Mouse (Mus musculus): ENCODE results near the gene Pam. TPM values are rescaled to one million over a fixed set of nuclear protein-coding genes. Genes with fewer than 3 reads are reported as not detected.

Gene Pam
- total RNA-seq, 2 experiments from 2014 or later: 29.7 to 34.6 TPM

DNA sequence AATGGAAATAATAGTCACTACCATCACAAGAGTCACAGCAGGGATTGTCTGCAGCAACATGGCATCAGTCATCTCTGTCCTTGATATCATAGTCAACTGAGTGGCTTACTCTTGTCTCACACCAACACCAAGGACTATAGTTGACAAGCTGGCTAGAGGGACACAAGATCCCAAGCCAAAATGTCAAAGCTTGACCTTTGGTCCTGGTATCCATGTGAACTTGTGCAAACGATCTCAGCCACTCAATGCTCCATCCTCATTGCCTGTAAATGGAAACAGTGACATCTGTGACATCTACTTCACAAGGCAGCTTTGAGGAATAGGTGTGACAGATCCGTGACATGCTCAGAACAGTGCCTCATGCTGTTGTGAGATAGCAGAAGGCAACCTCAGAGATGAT is 15.0 kb downstream of the Pam start:
- no peak for DNase-seq (ENCODE audit: low spot score)

GRCm38 (mm10) chr1:98079640-98080039 is 15.8 kb downstream of the Pam start:
- no peak for DNase-seq (ENCODE audit: low spot score)

GRCm38 (mm10) chr1:98078735-98079134 is 16.7 kb downstream of the Pam start:
- DNase-seq (ENCODE audit: low spot score): no peak

DNA sequence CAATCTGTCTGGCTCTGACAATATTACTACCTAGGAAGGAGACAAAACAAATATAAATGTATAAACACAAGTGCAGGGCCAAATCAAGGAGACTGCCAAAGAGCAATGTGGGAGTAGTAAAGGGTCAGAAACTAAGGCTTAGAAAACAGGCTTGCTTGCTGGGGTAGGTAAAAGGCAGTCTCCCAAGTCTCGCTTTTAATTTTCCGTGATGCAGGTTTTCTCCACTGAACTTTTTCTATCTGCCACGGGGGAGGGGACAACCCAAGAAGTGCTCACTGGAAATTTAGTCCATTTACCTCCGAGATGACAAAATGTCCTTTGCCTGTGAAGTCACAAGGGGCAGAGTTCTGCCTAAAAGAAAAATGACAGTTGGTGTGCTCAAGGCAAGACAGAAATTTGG is 21.6 kb downstream of the Pam start:
- no peak for DNase-seq (ENCODE audit: low spot score)

DNA sequence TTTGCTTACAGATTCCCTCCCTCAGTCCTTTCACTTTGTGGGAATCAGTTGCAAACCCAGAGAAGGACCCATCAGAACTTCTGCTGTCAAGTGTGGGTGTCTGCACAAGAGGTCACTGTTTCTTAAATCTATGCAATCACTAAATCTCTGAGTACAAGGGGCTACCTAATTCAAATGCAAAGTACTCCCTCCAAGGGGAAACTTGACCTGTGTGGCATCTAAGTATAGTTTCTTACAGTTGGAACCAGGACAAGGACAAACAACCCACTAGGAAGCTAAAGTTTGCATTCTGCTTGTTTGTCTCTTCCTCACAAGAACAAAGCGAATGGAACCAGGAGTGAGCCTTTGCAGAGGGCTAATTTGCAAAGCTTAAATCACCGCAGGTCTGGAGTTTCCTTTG is 22.3 kb downstream of the Pam start:
- DNase-seq (ENCODE audit: low spot score): no peak

DNA sequence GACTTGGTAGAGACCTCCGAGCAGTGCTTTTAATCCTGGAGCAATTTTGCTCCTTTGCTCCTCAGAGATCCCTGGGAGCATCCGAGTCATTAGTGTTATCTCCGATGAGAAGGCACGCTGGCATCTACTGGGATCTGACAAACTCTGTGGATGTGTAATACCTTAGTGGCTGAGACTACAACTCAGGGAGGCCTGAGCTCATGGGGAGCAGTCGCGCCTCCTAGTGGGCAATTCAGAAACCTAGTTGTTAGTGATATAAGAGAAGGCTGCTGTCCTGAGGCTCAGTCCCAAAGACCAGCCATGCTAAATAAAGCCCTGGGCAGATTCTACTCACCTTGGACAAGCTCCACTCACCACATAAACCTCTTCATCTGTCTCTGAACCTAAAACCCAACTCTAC is 23.4 kb downstream of the Pam start:
- DNase-seq (ENCODE audit: low spot score): peak; percentile 22

- DNase-seq (ENCODE audit: low spot score): no peak
Measured at GRCm38 (mm10) chr1:98071436-98071835, 24.0 kb downstream of the Pam start.

GRCm38 (mm10) chr1:98070743-98071325 is 24.6 kb downstream of the Pam start:
- DNase-seq (ENCODE audit: low spot score): no peak

DNA sequence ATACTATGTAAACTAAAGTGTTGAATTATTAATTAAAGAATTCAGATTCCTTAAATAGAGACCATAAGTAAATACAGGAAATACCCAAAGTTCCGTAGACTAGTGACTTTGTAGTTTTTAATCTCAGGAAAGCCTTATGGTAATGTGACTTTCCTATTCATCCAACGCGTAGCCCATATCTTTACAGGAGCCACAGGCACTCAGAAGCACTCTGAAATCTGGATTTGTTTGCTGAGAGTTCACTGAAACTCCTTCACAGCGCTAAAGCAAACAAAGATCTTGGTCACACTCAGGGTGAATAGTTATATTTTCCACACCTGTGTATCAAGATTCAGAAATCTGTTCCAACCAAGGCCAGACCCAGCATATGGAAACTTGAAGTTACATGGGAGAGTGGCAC is 27.3 kb downstream of the Pam start:
- DNase-seq (ENCODE audit: low spot score): no peak

DNA sequence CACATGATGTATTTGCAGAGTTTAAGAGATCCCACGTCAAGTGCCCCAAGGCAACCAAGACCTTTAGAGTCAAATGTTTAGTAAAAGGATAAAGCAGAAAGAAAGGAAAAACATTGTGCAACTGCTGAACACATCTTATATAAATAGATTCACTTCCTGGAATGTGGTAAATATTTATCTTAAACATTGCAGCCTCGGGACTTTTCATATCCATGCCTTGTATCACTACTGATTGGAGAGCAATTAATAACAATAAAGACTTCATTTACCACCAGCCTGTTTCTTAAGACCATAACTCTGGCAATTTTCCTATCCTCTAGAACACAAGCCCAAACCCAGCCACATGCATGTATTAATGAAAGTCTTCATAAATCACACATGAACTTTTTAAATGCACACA is 33.4 kb downstream of the Pam start:
- DNase-seq (ENCODE audit: low spot score): no peak

DNA sequence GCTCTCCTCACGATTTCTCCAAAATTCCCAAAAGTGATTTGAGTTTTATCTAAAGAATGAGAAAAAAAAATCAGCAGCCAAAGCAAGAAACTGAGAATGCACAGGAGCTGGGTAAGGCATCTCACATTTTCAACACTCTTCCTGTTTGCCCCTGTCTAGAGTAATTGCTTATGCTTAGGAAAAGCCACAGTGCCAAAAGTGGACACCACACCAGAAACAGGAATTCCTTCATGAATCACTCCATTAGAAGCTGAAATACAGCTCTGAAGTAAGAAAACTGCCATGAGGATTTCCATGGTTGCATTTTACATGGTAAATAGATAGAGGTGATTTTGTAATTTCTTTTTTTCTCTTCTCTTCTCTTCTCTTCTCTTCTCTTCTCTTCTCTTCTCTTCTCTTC is 36.0 kb downstream of the Pam start:
- no peak for DNase-seq (ENCODE audit: low spot score)

GRCm38 (mm10) chr1:98056996-98057945 is 38.2 kb downstream of the Pam start:
- DNase-seq (ENCODE audit: low spot score): no peak

- DNase-seq (ENCODE audit: low spot score): no peak
Measured at GRCm38 (mm10) chr1:98056277-98056676, 39.2 kb downstream of the Pam start.

DNA sequence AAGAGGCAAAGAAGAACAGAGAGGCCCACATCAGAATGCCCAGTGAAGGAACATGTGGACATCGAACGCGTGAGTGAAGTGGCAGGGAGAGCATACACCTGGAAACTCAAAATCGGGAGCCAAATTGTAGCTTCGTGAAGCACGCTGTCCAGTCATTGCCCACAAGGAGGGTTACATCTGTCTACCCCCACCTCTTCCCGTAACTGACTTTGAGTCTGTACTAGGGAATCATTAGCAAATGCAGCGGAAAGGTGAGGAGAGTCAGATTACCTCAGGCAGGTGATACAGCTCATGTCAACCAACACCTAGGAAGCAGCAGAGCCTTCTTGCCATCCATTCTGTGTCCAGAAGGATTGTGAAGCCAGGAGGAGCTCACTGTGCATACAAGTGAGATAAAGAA is 39.9 kb downstream of the Pam start:
- DNase-seq (ENCODE audit: low spot score): no peak

- no peak for DNase-seq (ENCODE audit: low spot score)
Measured at GRCm38 (mm10) chr1:98053994-98054393, 41.5 kb downstream of the Pam start.

DNA sequence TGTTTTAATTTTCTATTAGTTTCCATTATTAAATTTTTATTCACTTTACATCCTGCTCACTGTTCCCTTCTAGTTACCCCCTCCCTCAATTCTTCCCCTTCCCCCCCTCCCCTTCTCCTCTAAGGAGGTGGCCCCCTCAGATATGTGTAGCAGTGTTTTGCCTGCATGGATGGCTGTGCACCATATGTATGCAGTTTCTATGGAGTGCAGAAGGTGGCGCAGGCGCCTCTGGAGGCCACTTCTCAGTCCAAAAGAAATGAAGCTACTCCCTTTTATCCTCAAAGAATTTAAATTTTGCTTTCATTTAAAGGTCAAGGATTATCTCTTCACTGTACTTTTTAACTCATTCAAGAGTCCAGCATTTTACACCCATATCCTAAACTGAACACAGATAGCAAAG is 42.0 kb downstream of the Pam start:
- DNase-seq (ENCODE audit: low spot score): no peak

GRCm38 (mm10) chr1:98052775-98053174 is 42.7 kb downstream of the Pam start:
- DNase-seq (ENCODE audit: low spot score): no peak

DNA sequence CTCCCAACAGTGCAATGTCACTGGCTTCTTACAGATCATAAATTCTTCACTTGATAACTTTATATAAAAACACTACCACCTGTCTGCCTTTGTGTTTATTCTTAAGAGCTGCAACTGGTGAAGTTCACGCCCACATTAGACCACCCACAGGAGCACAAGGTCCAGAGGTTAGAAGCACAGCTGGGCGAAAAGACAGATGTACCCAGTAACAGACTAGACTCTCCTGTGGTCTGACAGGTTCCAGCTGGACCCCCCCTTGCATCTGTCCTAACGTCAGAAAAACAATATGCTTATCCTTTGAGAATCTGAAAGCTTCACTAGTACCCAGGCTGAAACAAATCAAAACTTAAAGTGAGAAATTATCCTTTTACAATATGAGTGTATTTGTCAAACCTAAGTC is 44.4 kb downstream of the Pam start:
- no peak for DNase-seq (ENCODE audit: low spot score)

DNA sequence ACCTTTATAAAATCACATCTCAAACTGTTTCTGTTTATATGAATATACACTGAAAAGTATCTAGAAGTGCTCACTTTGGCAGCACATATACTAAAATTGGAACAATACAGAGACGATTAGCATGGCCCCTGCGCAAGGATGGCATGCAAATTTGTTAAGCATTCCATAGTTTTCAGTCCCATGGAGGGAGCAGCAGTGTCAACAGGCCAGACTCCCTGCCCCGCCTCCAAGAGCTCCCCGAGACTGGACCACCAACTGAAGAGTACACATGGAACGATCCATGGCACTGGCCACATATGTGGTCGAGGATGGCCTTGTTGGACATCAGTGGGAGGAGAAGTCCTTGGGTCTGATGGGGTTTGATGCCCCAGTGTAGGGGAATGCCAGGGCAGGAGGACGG is 45.7 kb downstream of the Pam start:
- no peak for DNase-seq (ENCODE audit: low spot score)

DNA sequence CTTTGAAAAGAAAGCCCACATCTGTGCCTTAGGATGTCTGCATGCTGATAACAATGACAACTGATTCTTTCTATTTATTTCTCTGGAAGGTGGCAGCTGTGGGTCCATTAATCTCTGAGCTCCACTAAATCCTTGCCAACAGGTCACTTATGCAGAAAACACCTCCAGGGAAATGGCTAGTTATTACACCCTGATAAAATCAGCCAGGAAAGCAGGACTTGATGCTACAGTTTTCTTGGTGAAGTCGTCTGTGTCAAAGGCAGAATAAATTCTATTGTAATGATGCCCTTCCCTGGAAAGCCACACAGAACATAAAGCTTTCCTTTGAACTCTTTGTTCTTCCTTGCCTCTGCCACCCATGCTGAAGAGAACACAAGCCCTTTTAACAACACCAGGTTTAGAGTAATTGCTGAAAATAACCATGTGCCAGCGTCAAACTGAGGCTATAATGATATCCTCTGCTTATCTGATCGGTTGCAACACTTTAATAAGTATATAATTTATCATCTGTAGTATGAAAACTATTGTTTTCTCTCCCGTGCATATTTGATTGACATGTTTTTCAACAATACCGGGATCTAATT is 47.1 kb downstream of the Pam start:
- no peak for DNase-seq (ENCODE audit: low spot score)

DNA sequence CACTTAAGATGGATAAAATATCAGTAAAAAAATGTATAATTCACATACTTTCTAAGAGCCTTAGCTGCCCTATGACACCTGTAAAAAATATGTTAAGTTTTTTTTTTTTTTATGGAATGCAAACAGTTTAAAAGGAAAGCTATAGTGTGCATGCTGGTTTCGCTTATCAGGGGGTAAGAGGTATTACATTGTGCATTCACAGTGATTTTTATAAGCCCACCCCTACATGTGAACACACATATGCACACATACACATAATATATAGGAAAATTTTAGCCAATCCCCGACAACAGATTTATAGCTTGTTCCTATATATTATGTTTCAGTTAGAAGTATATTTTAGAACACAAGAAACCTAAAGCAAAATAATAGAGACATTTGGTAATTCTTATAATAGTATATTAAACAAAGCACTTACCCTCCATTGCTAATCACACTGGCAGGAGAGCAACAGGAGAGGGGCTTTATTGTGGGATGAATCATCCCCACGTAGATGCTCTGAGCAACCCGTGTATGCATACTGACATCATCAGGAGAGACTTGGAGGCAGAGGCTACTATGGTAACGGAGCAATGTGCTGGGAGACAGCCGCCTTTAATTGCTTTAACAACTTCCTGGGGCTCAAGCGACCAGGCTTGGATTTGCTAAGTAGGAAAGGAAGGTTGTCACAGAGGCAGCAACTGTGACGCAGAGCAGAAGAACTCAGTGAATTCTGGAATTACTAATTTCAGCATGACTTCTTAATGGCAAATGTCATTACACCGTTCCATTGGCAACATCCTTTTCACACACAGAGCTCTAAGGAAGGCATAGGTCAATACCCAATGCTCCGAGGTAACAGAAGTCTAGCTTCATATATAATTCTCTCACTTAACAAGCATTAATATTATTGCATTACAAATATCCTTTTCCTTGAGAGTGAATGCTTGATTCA is 47.9 kb downstream of the Pam start:
- DNase-seq (ENCODE audit: low spot score): no peak

GRCm38 (mm10) chr1:98042425-98042824 is 53.0 kb downstream of the Pam start:
- DNase-seq (ENCODE audit: low spot score): no peak
